Mouse (Mus musculus) ES-E14 (cell line): Measurements from ENCODE around the gene Fahd1.

Source experiments
- CHD2 ChIP-seq: IDR thresholded peaks from 2 replicates; pipeline ENCODE4 v1.6.1; 2014; ENCODE audit warnings: mild to moderate bottlenecking, low read depth, low read length, inconsistent platforms
- ZNF384 ChIP-seq: IDR thresholded peaks from 2 replicates; pipeline ENCODE4 v1.6.1; 2012; ENCODE audit warnings: low read depth, low read length, inconsistent platforms

DNA sequence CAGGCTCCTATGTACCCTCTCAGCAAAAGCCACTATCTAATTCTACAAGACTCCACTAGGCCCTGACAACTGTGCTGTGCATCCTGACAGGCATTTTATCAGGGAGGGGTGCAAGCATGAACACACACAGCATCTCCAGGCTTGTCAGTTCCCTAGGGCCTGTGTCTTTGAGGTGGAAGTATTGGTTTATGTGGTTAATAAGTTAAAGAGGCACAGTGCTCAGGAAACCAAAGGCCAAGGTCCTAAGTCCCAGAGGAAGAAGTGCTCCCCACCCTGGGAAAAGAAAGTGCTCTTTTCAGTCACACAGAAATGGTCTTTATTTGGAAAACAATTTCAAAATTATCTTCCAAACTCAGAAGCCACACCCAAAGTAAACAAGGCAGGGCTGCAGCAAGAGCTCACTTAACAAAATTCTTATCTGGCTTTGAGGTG lies 1.5 kb downstream of the Fahd1 start:
- TF ChIP-seq ZNF384 (no peak), CHD2 (no peak)
